Mouse (Mus musculus) stomach, embryonic 15.5 days (tissue): ENCODE measurements around the gene Grik5. TPM values are rescaled to one million over a fixed set of nuclear protein-coding genes. Genes with fewer than 3 reads are reported as not detected.

Experiments
- ATAC-seq: fragments of 200-750 bp; cut with Nextera tagmentation; 2 replicates; pipeline ENCODE4 v1.8.0; 2017; ENCODE audit warnings: low read depth, moderate number of reproducible peaks, moderate TSS enrichment; ENCODE audit not compliant: insufficient read depth, low FRiP score
- H3K27ac ChIP-seq: fragments of 300-500 bp; sonication (generic); 2 replicates; pipeline ENCODE4 v1.5.1; 2015; ENCODE audit warnings: mild to moderate bottlenecking, inconsistent platforms
- H3K27me3 ChIP-seq: fragments of 300-500 bp; sonication (generic); replicated peaks from 2 replicates; pipeline ENCODE4 v1.6.1; 2015; ENCODE audit warnings: inconsistent platforms
- H3K36me3 ChIP-seq: fragments of 300-500 bp; sonication (generic); 2 replicates; pipeline ENCODE4 v1.6.1; 2015; ENCODE audit warnings: inconsistent platforms
- H3K4me1 ChIP-seq: fragments of 300-500 bp; sonication (generic); 2 replicates; pipeline ENCODE4 v1.6.1; 2015; ENCODE audit warnings: inconsistent platforms
- H3K4me2 ChIP-seq: fragments of 300-500 bp; sonication (generic); 2 replicates; pipeline ENCODE4 v1.6.1; 2015; ENCODE audit warnings: mild to moderate bottlenecking, inconsistent platforms
- H3K4me3 ChIP-seq: fragments of 300-500 bp; sonication (generic); replicated peaks from 2 replicates; pipeline ENCODE4 v1.5.1; 2015; ENCODE audit warnings: inconsistent platforms
- H3K9ac ChIP-seq: fragments of 300-500 bp; sonication (generic); 2 replicates; pipeline ENCODE4 v1.6.1; 2015; ENCODE audit warnings: inconsistent platforms
- H3K9me3 ChIP-seq: fragments of 300-500 bp; sonication (generic); 2 replicates; pipeline ENCODE4 v1.6.1; 2016; ENCODE audit warnings: inconsistent platforms
- WGBS: fragments of 180-500 bp; shearing (Covaris S2); methylation state at CpG from one replicate; pipeline ENCODE4 v1.1.7; 2015; 5-methylcytosine and 5-hydroxymethylcytosine counted together
- polyA plus RNA-seq: library from polyadenylated mRNA; unstranded; fragments of >200 nt; fragmentation: Nextera tagmentation; extraction: Ambion mirVana; gene quantifications from 2 replicates; pipeline ENCODE4 v1.2.1, GENCODE M21; 2015

The Grik5 gene
- polyA plus RNA-seq, 1 experiment from 2014 or later, result 6.3 TPM

- WGBS, result 71% methylated on average over 7 of the region's 7 CpGs
- no peak for ATAC-seq
- H3K27me3 ChIP-seq, result peaks cover 53% of the 10 kb centered on the region
Observed at GRCm38 (mm10) chr7:25011592-25011991, 60.6 kb downstream of the Grik5 start.

GRCm38 (mm10) chr7:25010090-25010913 lies 61.8 kb downstream of the Grik5 start:
- H3K27me3 ChIP-seq, result peaks cover 64% of the 10 kb centered on the region
- peak overlapping the region; percentile 35 for H3K4me3 ChIP-seq
- peak overlapping the region; percentile 74 for H3K4me2 ChIP-seq
- peaks cover 5% of the 10 kb centered on the region; the same call in 1 of the 2 replicates for H3K36me3 ChIP-seq
- no peak for ATAC-seq
- WGBS, result 4% methylated on average over 84 of the region's 97 CpGs
- no peak overlapping the region for H3K9ac ChIP-seq
- H3K9me3 ChIP-seq, result no peaks in the 10 kb centered on the region
- peaks cover 11% of the 10 kb centered on the region for H3K4me1 ChIP-seq
- H3K27ac ChIP-seq, result no peak overlapping the region

More at GRCm38 (mm10) chr7:25011592-25011991, 60.6 kb downstream of the Grik5 start:
- Histone ChIP-seq H3K4me1 (peaks cover 7% of the 10 kb centered on the region), H3K9ac (no peak overlapping the region), H3K36me3 (peaks cover 9% of the 10 kb centered on the region; the same call in 1 of the 2 replicates), H3K4me3 (no peak overlapping the region), H3K9me3 (no peaks in the 10 kb centered on the region), H3K27ac (no peak overlapping the region), H3K4me2 (no peak overlapping the region)

- WGBS, result 13% methylated on average over 20 of the region's 20 CpGs
- ATAC-seq, result no peak
Observed at GRCm38 (mm10) chr7:25009099-25009700, 62.9 kb downstream of the Grik5 start.

GRCm38 (mm10) chr7:25008635-25009034 lies 63.5 kb downstream of the Grik5 start:
- no peak for ATAC-seq
- H3K4me3 ChIP-seq, result no peak overlapping the region
- 2% methylated on average over 17 of the region's 17 CpGs for WGBS

More at GRCm38 (mm10) chr7:25009099-25009700, 62.9 kb downstream of the Grik5 start:
- H3K4me3 ChIP-seq, result no peak overlapping the region
- H3K9me3 ChIP-seq, result no peaks in the 10 kb centered on the region
- peaks cover 71% of the 10 kb centered on the region for H3K27me3 ChIP-seq
- peaks cover 11% of the 10 kb centered on the region for H3K4me1 ChIP-seq
- no peaks in the 10 kb centered on the region for H3K36me3 ChIP-seq
- H3K9ac ChIP-seq, result no peak overlapping the region
- H3K27ac ChIP-seq, result no peak overlapping the region
- no peak overlapping the region for H3K4me2 ChIP-seq

GRCm38 (mm10) chr7:25007609-25008374 lies 64.4 kb downstream of the Grik5 start:
- Histone ChIP-seq H3K27me3 (peaks cover 81% of the 10 kb centered on the region), H3K9ac (no peak overlapping the region), H3K4me3 (no peak overlapping the region), H3K36me3 (no peaks in the 10 kb centered on the region), H3K4me2 (no peak overlapping the region), H3K9me3 (no peaks in the 10 kb centered on the region), H3K4me1 (peaks cover 11% of the 10 kb centered on the region), H3K27ac (no peak overlapping the region)
- ATAC-seq, result no peak
- WGBS, result 32% methylated on average over 8 of the region's 8 CpGs

More at GRCm38 (mm10) chr7:25008635-25009034, 63.5 kb downstream of the Grik5 start:
- no peaks in the 10 kb centered on the region for H3K36me3 ChIP-seq
- no peak overlapping the region for H3K4me2 ChIP-seq
- no peaks in the 10 kb centered on the region for H3K9me3 ChIP-seq
- no peak overlapping the region for H3K9ac ChIP-seq
- H3K27ac ChIP-seq, result no peak overlapping the region
- peaks cover 11% of the 10 kb centered on the region for H3K4me1 ChIP-seq
- H3K27me3 ChIP-seq, result peaks cover 75% of the 10 kb centered on the region

GRCm38 (mm10) chr7:25006586-25007364 lies 65.4 kb downstream of the Grik5 start:
- no peak overlapping the region for H3K9ac ChIP-seq
- H3K9me3 ChIP-seq, result no peaks in the 10 kb centered on the region
- H3K4me3 ChIP-seq, result no peak overlapping the region
- peaks cover 79% of the 10 kb centered on the region for H3K27me3 ChIP-seq
- ATAC-seq, result no peak
- H3K4me2 ChIP-seq, result no peak overlapping the region
- peaks cover 11% of the 10 kb centered on the region for H3K4me1 ChIP-seq
- WGBS, result 75% methylated on average over 12 of the region's 12 CpGs
- H3K27ac ChIP-seq, result no peak overlapping the region
- H3K36me3 ChIP-seq, result no peaks in the 10 kb centered on the region

- H3K9ac ChIP-seq, result no peak overlapping the region
- peaks cover 73% of the 10 kb centered on the region for H3K27me3 ChIP-seq
- no peaks in the 10 kb centered on the region for H3K9me3 ChIP-seq
- peak overlapping the region; percentile 39; the same call in 1 of the 2 replicates for H3K4me3 ChIP-seq
- no peak for ATAC-seq
- no peak overlapping the region for H3K27ac ChIP-seq
- H3K36me3 ChIP-seq, result no peaks in the 10 kb centered on the region
- 69% methylated on average over 3 of the region's 3 CpGs for WGBS
- peak overlapping the region; percentile 62 for H3K4me2 ChIP-seq
- peaks cover 11% of the 10 kb centered on the region for H3K4me1 ChIP-seq
Observed at GRCm38 (mm10) chr7:25006171-25006570, 66.0 kb downstream of the Grik5 start.

GRCm38 (mm10) chr7:25005421-25006065 lies 66.6 kb downstream of the Grik5 start, which contains the start of gene Atp1a3:
Atp1a3 (minus strand) TSS chr7:25005958.
- Histone ChIP-seq H3K36me3 (no peaks in the 10 kb centered on the region), H3K9ac (no peak within 1 kb of the TSS), H3K4me2 (peak within 1 kb of the TSS; percentile 62), H3K4me3 (peak within 1 kb of the TSS; percentile 39), H3K27me3 (peaks cover 66% of the 10 kb centered on the region), H3K27ac (no peak within 1 kb of the TSS), H3K4me1 (peaks cover 9% of the 10 kb centered on the region), H3K9me3 (no peaks in the 10 kb centered on the region)
- WGBS, result 1% methylated on average over 51 of the region's 54 CpGs
- ATAC-seq, result peak; percentile 25; the same call in 1 of the 2 replicates

GRCm38 (mm10) chr7:25004806-25005205 lies 67.3 kb downstream of the Grik5 start:
- H3K9me3 ChIP-seq, result no peaks in the 10 kb centered on the region
- 40% methylated on average over 7 of the region's 9 CpGs for WGBS
- ATAC-seq, result no peak
- H3K27me3 ChIP-seq, result peaks cover 59% of the 10 kb centered on the region
- H3K4me3 ChIP-seq, result no peak overlapping the region
- no peak overlapping the region for H3K4me2 ChIP-seq
- H3K36me3 ChIP-seq, result no peaks in the 10 kb centered on the region
- H3K27ac ChIP-seq, result no peak overlapping the region
- H3K4me1 ChIP-seq, result 0 out of 2 replicates have a peak, but pooled peaks cover 4% of the 10 kb centered on the region
- no peak overlapping the region for H3K9ac ChIP-seq

GRCm38 (mm10) chr7:25003820-25004388 lies 68.2 kb downstream of the Grik5 start:
- 84% methylated on average over 8 of the region's 8 CpGs for WGBS
- no peak overlapping the region for H3K4me2 ChIP-seq
- no peak for ATAC-seq
- H3K9ac ChIP-seq, result no peak overlapping the region
- no peak overlapping the region for H3K27ac ChIP-seq
- H3K27me3 ChIP-seq, result peaks cover 50% of the 10 kb centered on the region
- H3K36me3 ChIP-seq, result no peaks in the 10 kb centered on the region
- H3K4me3 ChIP-seq, result no peak overlapping the region
- H3K4me1 ChIP-seq, result 0 out of 2 replicates have a peak, but pooled peaks cover 4% of the 10 kb centered on the region
- H3K9me3 ChIP-seq, result no peaks in the 10 kb centered on the region
